Mouse (Mus musculus) kidney, embryonic 14.5 days (tissue): Measurements from ENCODE around the gene Gm10770. TPM values are rescaled to one million over a fixed set of nuclear protein-coding genes. Genes with fewer than 3 reads are reported as not detected.
A peak's percentile ranks its signal among the peaks of the same experiment; 100 is the strongest.
"Not testable (repeated sequence)": the region's sequence is repeated elsewhere in the genome, so short reads cannot be mapped to it uniquely, and the experiment has no call there.

Experiments used
- ATAC-seq: fragments of 200-750 bp; cut with Nextera tagmentation; 2 replicates; pipeline ENCODE4 v1.8.0; 2017; ENCODE audit warnings: moderate number of reproducible peaks, mild to moderate bottlenecking, moderate TSS enrichment, moderate library complexity; ENCODE audit not compliant: low FRiP score, low TSS enrichment
- H3K27ac ChIP-seq: fragments of 300-500 bp; sonication (generic); 2 replicates; pipeline ENCODE4 v1.5.1; 2014; ENCODE audit warnings: low read depth, mild to moderate bottlenecking, low read length, moderate library complexity, mixed read lengths
- H3K27me3 ChIP-seq: fragments of 300-500 bp; sonication (generic); 2 replicates; pipeline ENCODE4 v1.6.1; 2014; ENCODE audit warnings: mild to moderate bottlenecking, low read length; ENCODE audit not compliant: control insufficient read depth, insufficient read depth
- H3K36me3 ChIP-seq: fragments of 300-500 bp; sonication (generic); 2 replicates; pipeline ENCODE4 v1.6.1; 2014; ENCODE audit warnings: low read length, mixed read lengths; ENCODE audit not compliant: control insufficient read depth, insufficient read depth
- H3K4me1 ChIP-seq: fragments of 300-500 bp; sonication (generic); 2 replicates; pipeline ENCODE4 v1.6.1; 2014; ENCODE audit warnings: low read length, mixed read lengths; ENCODE audit not compliant: control insufficient read depth, insufficient read depth
- H3K4me2 ChIP-seq: fragments of 300-500 bp; sonication (generic); replicated peaks from 2 replicates; pipeline ENCODE4 v1.6.1; 2014; ENCODE audit warnings: low read depth, mild to moderate bottlenecking, low read length
- H3K4me3 ChIP-seq: fragments of 300-500 bp; sonication (generic); 2 replicates; pipeline ENCODE4 v1.5.1; 2014; ENCODE audit warnings: mild to moderate bottlenecking, low read length
- H3K9ac ChIP-seq: fragments of 300-500 bp; sonication (generic); 2 replicates; pipeline ENCODE4 v1.6.1; 2014; ENCODE audit warnings: low read depth, mild to moderate bottlenecking, low read length, moderate library complexity
- H3K9me3 ChIP-seq: fragments of 300-500 bp; sonication (generic); 2 replicates; pipeline ENCODE4 v1.6.1; 2016; ENCODE audit warnings: low read length; ENCODE audit not compliant: control insufficient read depth
- WGBS: fragments of 180-500 bp; shearing (Covaris S2); extraction: QIAGEN DNeasy Blood & Tissue Kit; methylation state at CpG from one replicate; pipeline ENCODE4 v1.1.7; 2014; 5-methylcytosine and 5-hydroxymethylcytosine counted together
- polyA plus RNA-seq: library from polyadenylated mRNA; unstranded; fragments of >200 nt; fragmentation: Nextera tagmentation; extraction: Ambion mirVana; gene quantifications from 2 replicates; pipeline ENCODE4 v1.2.1, GENCODE M21; 2014

Gm10770 gene
- not detected in 2 replicates for polyA plus RNA-seq

DNA sequence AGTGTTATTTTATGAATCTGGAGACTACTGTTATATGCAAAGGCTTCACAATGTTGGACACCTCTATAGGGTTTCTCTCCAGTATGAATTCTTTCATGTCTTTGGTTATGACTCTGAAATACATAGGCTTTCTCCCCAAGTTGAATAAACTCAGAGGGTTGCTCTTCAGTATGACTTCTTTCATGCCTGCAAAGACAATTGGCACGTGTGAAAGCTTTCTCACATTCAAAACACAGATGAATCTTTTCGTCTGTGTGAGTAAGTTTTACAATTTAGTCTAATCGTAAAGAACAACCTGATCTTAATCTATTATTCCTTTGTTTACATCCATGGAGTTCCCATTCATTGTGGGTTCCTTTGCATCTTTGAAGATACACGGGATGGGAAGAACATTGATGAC, at the start of gene Gm10770:
Gm10770 (minus strand) TSS at position 101 of the 400 bp plus-strand sequence.
- not testable (repeated sequence) for H3K27me3 ChIP-seq, H3K9me3 ChIP-seq, H3K4me1 ChIP-seq, H3K27ac ChIP-seq, ATAC-seq, H3K9ac ChIP-seq, H3K4me2 ChIP-seq, H3K4me3 ChIP-seq, H3K36me3 ChIP-seq
- WGBS = 88% methylated on average over 4 of the region's 4 CpGs

DNA sequence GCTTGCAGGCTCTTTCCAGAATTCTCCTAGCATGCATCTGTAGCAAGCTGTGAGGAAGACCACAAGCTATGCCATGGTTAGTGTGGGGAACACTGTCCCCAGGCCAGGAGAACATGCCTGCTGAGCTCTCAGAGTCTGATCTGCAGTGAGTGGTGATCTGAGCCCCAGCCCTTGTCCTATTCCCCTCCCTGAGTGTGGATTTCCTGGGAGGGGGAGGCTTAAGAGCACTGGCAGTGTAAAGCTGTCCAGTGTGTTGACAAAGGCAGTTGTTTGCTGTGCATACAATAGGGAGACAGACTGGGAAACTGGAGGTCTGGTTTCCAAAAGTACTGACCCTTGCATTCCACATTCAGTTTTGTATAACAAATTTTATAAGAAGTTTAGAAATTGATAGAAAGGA, 43.8 kb upstream of the Gm10770 start:
- H3K36me3 ChIP-seq, H3K4me1 ChIP-seq, H3K27me3 ChIP-seq, H3K4me3 ChIP-seq, ATAC-seq, H3K9me3 ChIP-seq, H3K9ac ChIP-seq, H3K27ac ChIP-seq, H3K4me2 ChIP-seq: not testable (repeated sequence)

DNA sequence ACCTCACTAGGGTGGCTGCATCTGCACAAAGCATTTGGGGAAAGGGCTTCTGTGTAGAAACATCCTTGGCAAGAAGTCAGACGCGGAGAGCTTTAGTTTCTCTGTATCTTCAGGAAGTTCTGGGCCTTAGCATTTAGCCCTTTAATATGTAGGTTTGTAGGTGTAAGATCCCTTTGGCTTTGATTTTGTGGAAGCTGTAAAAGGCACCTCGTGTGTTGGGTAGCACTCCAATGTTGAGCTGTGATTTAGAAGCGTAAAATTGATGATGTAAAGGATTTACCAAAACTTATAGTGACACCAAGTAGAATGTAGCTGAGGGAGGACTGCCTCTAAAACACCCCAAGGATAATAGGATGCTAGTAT, 38.9 kb upstream of the Gm10770 start:
- ATAC-seq, H3K27me3 ChIP-seq, H3K4me1 ChIP-seq, H3K9me3 ChIP-seq, H3K36me3 ChIP-seq: not testable (repeated sequence)
- Histone ChIP-seq H3K9ac (peak overlapping the region; percentile 50; the same call in 1 of the 2 replicates), H3K4me2 (peak overlapping the region; percentile 31), H3K4me3 (peak overlapping the region; percentile 37), H3K27ac (peak overlapping the region; percentile 62; the same call in 1 of the 2 replicates)
- 2% methylated on average over 2 of the region's 4 CpGs for WGBS

DNA sequence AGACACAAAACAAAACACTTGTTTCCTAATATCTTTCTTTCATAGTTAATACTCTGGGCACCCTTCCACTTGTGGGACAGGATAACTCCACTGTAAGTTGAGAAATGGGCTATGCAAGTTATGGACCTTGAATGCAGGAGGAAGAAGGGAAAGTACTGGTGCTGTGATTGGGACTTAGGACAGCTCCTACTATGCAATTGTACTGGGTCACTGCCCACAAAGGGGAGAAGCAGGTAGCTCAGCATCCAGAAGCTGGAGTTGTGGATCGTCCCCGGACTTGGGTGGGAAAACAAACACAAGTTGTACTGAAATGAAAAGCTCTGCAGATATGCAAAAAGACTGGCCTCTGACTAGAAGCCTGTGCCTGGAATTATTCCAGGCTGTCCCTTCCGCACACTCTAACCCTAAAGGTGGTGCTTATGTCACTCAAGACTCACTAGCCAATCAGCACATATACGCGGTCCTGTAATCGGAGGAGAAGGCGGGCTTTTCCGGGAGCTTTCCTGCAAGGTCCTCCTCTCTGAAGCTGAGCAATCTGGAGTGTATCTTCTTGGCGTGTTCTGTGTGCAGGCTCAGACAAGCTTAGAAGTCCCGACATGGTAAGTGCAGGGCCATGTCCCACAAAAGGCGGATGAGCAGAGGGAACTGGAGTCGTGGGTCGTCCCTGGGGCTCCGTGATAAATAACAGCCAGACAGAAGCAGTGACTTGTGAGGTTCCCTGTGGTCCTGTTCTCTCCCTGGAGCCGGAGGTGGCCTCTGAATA, 38.3 kb upstream of the Gm10770 start, which contains the start of gene Zfp937:
Zfp937 (plus strand) TSS at position 474 of the 763 bp plus-strand sequence.
- not testable (repeated sequence) for H3K4me1 ChIP-seq, H3K27me3 ChIP-seq, H3K9me3 ChIP-seq, H3K36me3 ChIP-seq
- ATAC-seq = peak; percentile 100
- Histone ChIP-seq H3K27ac (peak within 1 kb of the TSS; percentile 62; the same call in 1 of the 2 replicates), H3K4me2 (peak within 1 kb of the TSS; percentile 39), H3K4me3 (peak within 1 kb of the TSS; percentile 37), H3K9ac (peak within 1 kb of the TSS; percentile 50; the same call in 1 of the 2 replicates)
- 0% methylated on average over 15 of the region's 15 CpGs for WGBS

DNA sequence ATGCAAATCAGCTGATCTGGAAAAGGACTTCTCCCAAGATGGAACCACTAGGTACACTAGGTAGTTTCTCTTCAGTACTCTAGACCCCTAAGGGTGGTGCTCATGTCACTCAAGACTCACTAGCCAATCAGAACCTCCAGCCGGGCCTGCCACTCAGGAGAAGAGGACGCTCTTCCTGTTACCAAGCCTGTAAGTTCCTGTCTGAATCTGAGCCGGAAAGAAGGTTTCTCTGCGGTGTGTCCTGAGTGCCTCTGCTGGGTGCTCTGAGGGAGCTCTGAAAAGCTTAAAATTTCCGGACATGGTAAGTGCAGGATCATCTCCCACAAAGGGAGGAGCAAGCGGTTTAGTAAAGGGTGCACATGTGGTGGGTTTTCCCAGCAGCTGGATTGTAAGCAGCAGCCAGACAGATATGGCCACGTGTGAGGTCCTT, 2.1 kb upstream of the Gm10770 start, which contains the start of gene Gm14139:
Gm14139 (plus strand) TSS at position 186 of the 430 bp plus-strand sequence.
- H3K4me3 ChIP-seq, H3K27me3 ChIP-seq, H3K4me1 ChIP-seq, H3K9ac ChIP-seq, ATAC-seq, H3K27ac ChIP-seq, H3K9me3 ChIP-seq, H3K4me2 ChIP-seq, H3K36me3 ChIP-seq: not testable (repeated sequence)
- WGBS = 76% methylated on average over 7 of the region's 7 CpGs

DNA sequence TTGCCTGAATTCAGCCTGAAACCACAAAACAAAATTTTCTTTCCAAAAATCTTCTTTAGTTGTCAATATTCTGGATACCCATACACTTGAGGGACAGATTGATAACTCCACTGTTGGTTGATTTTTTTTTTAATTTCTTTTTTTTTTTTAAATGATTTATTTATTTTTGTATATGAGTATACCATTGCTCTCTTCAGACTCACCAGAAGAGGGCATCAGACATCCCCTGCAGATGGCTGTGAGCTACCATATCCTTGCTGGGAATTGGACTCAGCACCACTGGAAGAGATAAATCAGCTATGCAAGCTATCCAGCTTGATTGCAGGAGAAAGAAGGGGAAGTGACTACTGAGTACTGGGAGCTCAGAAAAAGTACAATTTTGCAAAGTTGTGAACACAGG, 1.6 kb upstream of the Gm10770 start:
- H3K9ac ChIP-seq, H3K27ac ChIP-seq, H3K4me1 ChIP-seq, H3K4me2 ChIP-seq, H3K4me3 ChIP-seq, H3K9me3 ChIP-seq, H3K36me3 ChIP-seq, H3K27me3 ChIP-seq, ATAC-seq: not testable (repeated sequence)

DNA sequence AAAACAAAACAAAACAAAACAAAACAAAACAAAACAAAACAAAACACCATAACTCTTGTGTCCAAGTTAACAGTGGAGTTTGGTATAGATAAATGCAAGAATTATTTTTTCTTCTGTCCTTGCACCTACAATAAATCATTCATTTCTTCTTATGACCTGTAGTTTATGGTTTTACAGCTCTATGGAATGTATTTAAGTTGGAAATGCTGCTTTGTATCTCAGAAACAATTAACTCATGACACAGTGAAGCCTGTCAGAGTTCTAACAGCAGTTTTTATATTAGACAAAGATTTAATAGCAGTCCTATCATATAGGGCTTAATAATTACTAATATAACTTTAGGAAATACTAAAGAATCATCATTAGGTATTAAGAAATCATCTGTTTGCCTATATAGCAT, 5.6 kb downstream of the Gm10770 start:
- no peaks in the 10 kb centered on the region for H3K27me3 ChIP-seq
- H3K9me3 ChIP-seq = no peaks in the 10 kb centered on the region; the same call in 1 of the 2 replicates
- no peak overlapping the region for H3K4me2 ChIP-seq
- no peaks in the 10 kb centered on the region for H3K4me1 ChIP-seq
- H3K4me3 ChIP-seq = no peak overlapping the region
- ATAC-seq = no peak
- H3K9ac ChIP-seq = no peak overlapping the region
- H3K27ac ChIP-seq = no peak overlapping the region
- H3K36me3 ChIP-seq = no peaks in the 10 kb centered on the region

DNA sequence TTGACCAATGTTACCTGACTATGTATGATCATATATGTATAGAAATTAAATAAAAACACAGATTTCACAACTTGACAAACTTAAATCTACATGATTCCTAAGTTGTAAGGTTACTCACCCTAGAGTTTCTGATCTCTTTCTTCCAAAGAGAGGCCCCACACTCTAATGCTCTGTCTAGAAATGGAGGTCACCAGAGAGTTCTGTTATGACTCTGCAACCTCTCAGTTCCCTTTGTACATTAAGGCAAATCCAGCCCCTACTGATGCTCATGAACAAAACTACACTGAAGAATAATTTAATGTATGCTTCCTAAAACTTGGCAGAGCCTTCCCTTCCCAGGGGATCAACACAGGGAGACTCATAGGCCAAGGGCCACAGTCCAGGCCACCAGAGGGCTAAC, 12.8 kb downstream of the Gm10770 start:
- no peaks in the 10 kb centered on the region for H3K9me3 ChIP-seq
- no peaks in the 10 kb centered on the region for H3K4me1 ChIP-seq
- H3K9ac ChIP-seq = no peak overlapping the region
- H3K27ac ChIP-seq = no peak overlapping the region
- no peak overlapping the region for H3K4me2 ChIP-seq
- H3K4me3 ChIP-seq = no peak overlapping the region
- no peaks in the 10 kb centered on the region for H3K27me3 ChIP-seq
- no peak for ATAC-seq
- no peaks in the 10 kb centered on the region for H3K36me3 ChIP-seq

DNA sequence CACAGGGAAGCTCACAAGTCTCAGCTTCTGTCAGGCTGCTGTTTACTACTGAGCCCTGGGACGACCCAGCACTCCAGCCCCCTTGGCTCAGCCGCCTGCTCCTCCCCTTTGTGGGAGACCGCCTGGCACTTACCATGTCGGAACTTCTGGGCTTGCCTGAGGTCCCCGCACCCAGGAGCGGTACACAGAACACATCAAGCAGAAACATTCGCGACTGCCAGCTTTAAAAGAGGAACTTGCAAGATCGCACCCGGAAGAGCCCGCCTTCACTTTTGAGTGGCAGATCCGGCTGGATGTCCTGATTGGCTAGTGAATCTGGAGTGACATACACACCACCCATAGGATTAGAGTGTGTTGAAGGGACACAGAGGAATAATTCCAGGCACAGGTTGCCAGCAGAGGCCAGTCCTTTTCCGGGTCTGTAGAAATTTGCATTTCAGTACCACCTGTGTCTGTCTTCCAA, 43.0 kb downstream of the Gm10770 start, which contains the start of gene Zfp120:
Zfp120 (minus strand) TSS at position 274 of the 463 bp plus-strand sequence.
- peaks cover 4% of the 10 kb centered on the region; the same call in 1 of the 2 replicates for H3K4me1 ChIP-seq
- 0 out of 2 replicates have a peak, but pooled peaks cover 4% of the 10 kb centered on the region for H3K36me3 ChIP-seq
- WGBS = under 1% methylated on average over 13 of the region's 13 CpGs
- peak within 1 kb of the TSS; percentile 71 for H3K27ac ChIP-seq
- peak within 1 kb of the TSS; percentile 77 for H3K4me3 ChIP-seq
- H3K4me2 ChIP-seq = peak within 1 kb of the TSS; percentile 57
- no peaks in the 10 kb centered on the region for H3K9me3 ChIP-seq
- H3K27me3 ChIP-seq = no peaks in the 10 kb centered on the region
- peak within 1 kb of the TSS; percentile 75 for H3K9ac ChIP-seq
- peak; percentile 100 for ATAC-seq
